Mouse (Mus musculus) olfactory bulb, adult 2 months (tissue): Measurements from ENCODE around the gene Ccdc40.

Experiments
- CTCF ChIP-seq: fragments of 200-500 bp; IDR thresholded peaks from 2 replicates; pipeline ENCODE4 v1.5.1; 2012; ENCODE audit warnings: low read depth, mild to moderate bottlenecking, low read length, moderate library complexity; ENCODE audit not compliant: insufficient read depth
- POLR2A ChIP-seq: fragments of 200-500 bp; IDR thresholded peaks from 2 replicates; pipeline ENCODE4 v1.6.1; 2012; ENCODE audit warnings: mild to moderate bottlenecking, low read depth, low read length, moderate library complexity; ENCODE audit not compliant: insufficient read depth

- TF ChIP-seq CTCF (no peak), POLR2A (no peak)
Measured at GRCm38 (mm10) chr11:119258216-119258571, 29.8 kb downstream of the Ccdc40 start.
